In genomic region chr16:77852066-77852781, GRCm38 (mm10) we compare ENCODE assay signal across 10 mouse cellular contexts.
A peak's percentile ranks its signal among the peaks of the same experiment; 100 is the strongest.
DNase-seq lines count a peak whose midpoint lies in the region; ATAC-seq lines count a peak whose summit lies in the region.
"Had no signal": no experiment of that assay in that cellular context is flagged by ENCODE, and none has a peak within 500 bp of the region (broad histone marks: within the 10 kb centered on the region; RNA-seq: fewer than 3 reads in every experiment).

No protein-coding gene starts in this region.

- peaks cover 9% of the 10 kb centered on the region; the same call in 1 of the 2 replicates for H3K4me1 ChIP-seq in forebrain, embryonic 14.5 days (ENCODE audit: control insufficient read depth, insufficient read depth, low read length)
- H3K4me1 ChIP-seq in midbrain, embryonic 10.5 days: no peaks in the 10 kb centered on the region

- H3K4me3 ChIP-seq in forebrain, embryonic 14.5 days (ENCODE audit: low read depth, low read length): no peak overlapping the region
- H3K4me3 ChIP-seq in midbrain, embryonic 10.5 days: no peak overlapping the region

- peak overlapping the region; percentile 93 for H3K27ac ChIP-seq in forebrain, embryonic 14.5 days (ENCODE audit: low read depth, low read length)
- H3K27ac ChIP-seq in midbrain, embryonic 10.5 days (replicated peaks): peak overlapping the region; percentile 38; the same call in 1 of the 2 replicates

- H3K27me3 ChIP-seq in forebrain, embryonic 14.5 days (replicated peaks; ENCODE audit: control insufficient read depth, insufficient read depth, low read length): no peaks in the 10 kb centered on the region
- H3K27me3 ChIP-seq in midbrain, embryonic 10.5 days (ENCODE audit: low read depth, poor library complexity, severe bottlenecking): no peaks in the 10 kb centered on the region

- peak; percentile 64; the same call in 1 of the 2 replicates for ATAC-seq in frontal cortex, adult (ENCODE audit: low TSS enrichment)
- peak; percentile 87 for ATAC-seq in forebrain, embryonic 14.5 days
- ATAC-seq in granulocyte monocyte progenitor cell, adult 5-6 weeks (replicated peaks; ENCODE audit: poor library complexity, severe bottlenecking): no peak
- ATAC-seq: intestine, embryonic 16.5 days; Patski had no signal

- WGBS in forebrain, embryonic 14.5 days: 8% methylated on average over 6 of the region's 6 CpGs
- 85% methylated on average over 6 of the region's 6 CpGs for WGBS in midbrain, embryonic 10.5 days

- DNase-seq in frontal cortex, postnatal 14 days (ENCODE audit: low spot score in 2 of 2): no peak
- peak; percentile 39 for DNase-seq in Muller cell, postnatal 12 days (ENCODE audit: inconsistent ontology term)
- DNase-seq in forebrain, embryonic 14.5 days (ENCODE audit: low spot score): peak; percentile 94
- DNase-seq in midbrain, embryonic 10.5 days (ENCODE audit: low spot score): no peak
- no peak for DNase-seq in gastrocnemius, adult 8-10 months (ENCODE audit: low spot score in 2 of 2)
- no peak for DNase-seq in yolk sac, embryonic 10.5 days (ENCODE audit: low spot score)

- no peaks in the 10 kb centered on the region for H3K36me3 ChIP-seq in forebrain, embryonic 14.5 days (ENCODE audit: control insufficient read depth, insufficient read depth, low read length)
- H3K36me3 ChIP-seq in midbrain, embryonic 10.5 days: no peaks in the 10 kb centered on the region

- no peaks in the 10 kb centered on the region for H3K9me3 ChIP-seq in forebrain, embryonic 14.5 days (replicated peaks; ENCODE audit: control insufficient read depth, low read length)
- H3K9me3 ChIP-seq in midbrain, embryonic 10.5 days (replicated peaks): no peaks in the 10 kb centered on the region

- peak overlapping the region; percentile 23; the same call in 1 of the 2 replicates for H3K4me2 ChIP-seq in forebrain, embryonic 14.5 days (ENCODE audit: low read length)

- 0 out of 2 replicates have a peak overlapping the region, but pooled peaks have one; percentile 9 for H3K9ac ChIP-seq in forebrain, embryonic 14.5 days (ENCODE audit: low read length)

Comparison
In these comparisons a context has a peak if more than half of its experiments do, and no peak if none do; other contexts are left out.
1. DNase-seq: peak in Muller cell, postnatal 12 days (single experiment) and forebrain, embryonic 14.5 days (single experiment); none in frontal cortex, postnatal 14 days (0 of 2), midbrain, embryonic 10.5 days (single experiment), gastrocnemius, adult 8-10 months (0 of 2) and yolk sac, embryonic 10.5 days (single experiment).